Mouse (Mus musculus) lung, postnatal 0 days (tissue): Measurements from ENCODE around the gene Fam78b.

Experiments
- CTCF ChIP-seq: IDR thresholded peaks from 2 replicates; pipeline ENCODE4 v1.5.1; 2016; ENCODE audit warnings: antibody characterized with exemption, mild to moderate bottlenecking
- EP300 ChIP-seq: IDR thresholded peaks from 2 replicates; pipeline ENCODE4 v1.6.1; 2016; ENCODE audit warnings: antibody characterized with exemption, mild to moderate bottlenecking, control low read depth

DNA sequence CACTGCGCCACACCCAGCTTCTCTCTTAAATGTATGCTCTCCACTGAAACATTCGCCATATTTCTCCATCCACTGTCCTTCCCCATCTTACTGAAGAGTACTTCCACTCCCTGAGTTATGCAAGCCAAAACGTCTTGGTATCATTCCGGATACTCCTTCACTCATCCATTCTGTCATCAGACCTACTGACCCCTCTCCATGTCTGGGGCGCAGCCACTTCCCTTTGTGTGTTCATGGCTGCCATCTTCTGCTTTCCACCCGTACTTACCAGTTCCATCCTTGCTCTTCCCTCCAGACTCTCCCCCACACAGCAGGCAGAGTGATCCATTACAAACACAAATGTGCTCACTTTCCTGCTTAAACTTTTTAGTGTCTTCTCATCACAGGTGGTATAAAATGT is 6.1 kb downstream of the Fam78b start:
- TF ChIP-seq EP300: no peak
- TF ChIP-seq CTCF: no peak
